Mouse (Mus musculus): Measurements from ENCODE around the gene Tnik. TPM values are rescaled to one million over a fixed set of nuclear protein-coding genes. Genes with fewer than 3 reads are reported as not detected.

Gene Tnik
- polyA plus RNA-seq (2014; fragmentation: Nextera tagmentation; extraction: Ambion mirVana) = 55.7 and 83.6 TPM in 2 replicates

GRCm38 (mm10) chr3:28263002-28263947 is at the start of gene Tnik:
Tnik (plus strand) TSS chr3:28263214.
- Histone ChIP-seq H3K4me1 (ENCODE audit: control insufficient read depth, insufficient read depth, low read length) (peaks cover 23% of the 10 kb centered on the region), H3K9me3 (replicated peaks; ENCODE audit: control insufficient read depth, low read length) (no peaks in the 10 kb centered on the region), H3K27ac (ENCODE audit: low read depth, low read length) (peak within 1 kb of the TSS; percentile 93), H3K4me3 (ENCODE audit: low read depth, low read length) (peak within 1 kb of the TSS; percentile 79), H3K27me3 (replicated peaks; ENCODE audit: control insufficient read depth, insufficient read depth, low read length) (0 out of 2 replicates have a peak, but pooled peaks cover 2% of the 10 kb centered on the region), H3K36me3 (ENCODE audit: control insufficient read depth, insufficient read depth, low read length) (no peaks in the 10 kb centered on the region), H3K4me2 (ENCODE audit: low read length) (peak within 1 kb of the TSS; percentile 67), H3K9ac (ENCODE audit: low read length) (peak within 1 kb of the TSS; percentile 92)
- DNase-seq (ENCODE audit: low spot score) (peak; percentile 93), ATAC-seq (peak; percentile 90)
- 0% methylated on average over 58 of the region's 59 CpGs for WGBS

DNA sequence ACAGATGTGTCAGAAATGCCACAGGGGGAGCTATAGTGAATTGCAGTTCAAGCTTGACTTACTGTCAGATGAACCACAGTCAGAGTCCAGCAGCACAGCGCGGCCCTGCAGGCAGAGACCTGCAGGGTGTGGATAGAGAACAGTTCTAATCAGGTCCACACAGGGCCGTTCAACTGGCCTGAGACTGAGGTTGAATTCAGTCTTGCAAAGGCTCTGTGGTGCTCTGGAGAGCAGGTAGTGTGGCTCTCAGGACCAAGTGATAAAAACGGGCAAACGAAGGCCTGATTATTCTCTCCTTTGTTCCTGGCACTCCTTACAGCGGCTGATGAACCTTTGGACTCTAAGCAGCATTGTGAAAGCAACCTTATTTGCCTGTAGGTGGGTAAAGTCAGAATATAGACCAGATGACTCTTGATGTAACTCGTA is 48.1 kb upstream of the Tnik start:
- Histone ChIP-seq H3K27ac (ENCODE audit: low read depth, low read length) (no peak overlapping the region), H3K4me3 (ENCODE audit: low read depth, low read length) (no peak overlapping the region), H3K4me2 (ENCODE audit: low read length) (no peak overlapping the region), H3K27me3 (replicated peaks; ENCODE audit: control insufficient read depth, insufficient read depth, low read length) (no peaks in the 10 kb centered on the region), H3K9me3 (replicated peaks; ENCODE audit: control insufficient read depth, low read length) (no peaks in the 10 kb centered on the region), H3K9ac (ENCODE audit: low read length) (no peak overlapping the region), H3K36me3 (ENCODE audit: control insufficient read depth, insufficient read depth, low read length) (no peaks in the 10 kb centered on the region), H3K4me1 (ENCODE audit: control insufficient read depth, insufficient read depth, low read length) (no peaks in the 10 kb centered on the region)
- WGBS = 83% methylated on average over 7 of the region's 7 CpGs
- no peak for DNase-seq (ENCODE audit: low spot score)
- no peak for ATAC-seq

GRCm38 (mm10) chr3:28217001-28217400 is 46.0 kb upstream of the Tnik start:
- DNase-seq (ENCODE audit: low spot score) = no peak
- Histone ChIP-seq H3K4me1 (ENCODE audit: control insufficient read depth, insufficient read depth, low read length) (no peaks in the 10 kb centered on the region), H3K4me3 (ENCODE audit: low read depth, low read length) (no peak overlapping the region), H3K27me3 (replicated peaks; ENCODE audit: control insufficient read depth, insufficient read depth, low read length) (no peaks in the 10 kb centered on the region), H3K36me3 (ENCODE audit: control insufficient read depth, insufficient read depth, low read length) (no peaks in the 10 kb centered on the region), H3K4me2 (ENCODE audit: low read length) (no peak overlapping the region), H3K27ac (ENCODE audit: low read depth, low read length) (no peak overlapping the region), H3K9ac (ENCODE audit: low read length) (no peak overlapping the region), H3K9me3 (replicated peaks; ENCODE audit: control insufficient read depth, low read length) (no peaks in the 10 kb centered on the region)
- ATAC-seq = no peak
- WGBS = 15% methylated on average over 5 of the region's 5 CpGs

DNA sequence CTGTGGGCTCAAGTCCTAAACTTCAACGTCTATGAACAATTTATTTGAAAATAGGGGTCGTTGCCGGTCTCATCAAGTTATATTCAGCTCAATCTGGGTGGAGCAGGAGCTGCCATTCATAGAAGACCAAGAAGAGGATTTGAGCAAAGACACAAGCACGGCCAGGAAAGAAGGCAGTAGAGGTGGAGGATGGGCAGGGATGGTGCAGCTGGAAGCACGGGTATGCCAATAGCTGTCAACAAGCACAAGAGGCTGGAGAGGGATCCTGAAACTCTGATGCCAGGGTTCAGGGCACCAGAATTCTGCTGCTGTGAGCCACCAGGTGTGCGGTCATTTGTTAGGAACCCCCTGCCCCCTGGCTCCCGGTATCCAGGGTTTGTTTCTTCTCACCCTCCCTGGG is 43.5 kb upstream of the Tnik start:
- WGBS = 91% methylated on average over 7 of the region's 7 CpGs
- ATAC-seq (no peak), DNase-seq (ENCODE audit: low spot score) (no peak)
- H3K27ac ChIP-seq (ENCODE audit: low read depth, low read length) = no peak overlapping the region
- peaks cover 5% of the 10 kb centered on the region; the same call in 1 of the 2 replicates for H3K4me1 ChIP-seq (ENCODE audit: control insufficient read depth, insufficient read depth, low read length)
- no peak overlapping the region for H3K9ac ChIP-seq (ENCODE audit: low read length)
- no peaks in the 10 kb centered on the region for H3K9me3 ChIP-seq (replicated peaks; ENCODE audit: control insufficient read depth, low read length)
- H3K4me3 ChIP-seq (ENCODE audit: low read depth, low read length) = no peak overlapping the region
- H3K36me3 ChIP-seq (ENCODE audit: control insufficient read depth, insufficient read depth, low read length) = no peaks in the 10 kb centered on the region
- no peak overlapping the region for H3K4me2 ChIP-seq (ENCODE audit: low read length)
- H3K27me3 ChIP-seq (replicated peaks; ENCODE audit: control insufficient read depth, insufficient read depth, low read length) = no peaks in the 10 kb centered on the region

GRCm38 (mm10) chr3:28219964-28220363 is 43.0 kb upstream of the Tnik start:
- WGBS = 89% methylated on average over 3 of the region's 3 CpGs
- ATAC-seq = no peak

GRCm38 (mm10) chr3:28224437-28225356 is 38.3 kb upstream of the Tnik start:
- Histone ChIP-seq H3K36me3 (ENCODE audit: control insufficient read depth, insufficient read depth, low read length) (no peaks in the 10 kb centered on the region), H3K27ac (ENCODE audit: low read depth, low read length) (peak overlapping the region; percentile 58; the same call in 1 of the 2 replicates), H3K9me3 (replicated peaks; ENCODE audit: control insufficient read depth, low read length) (no peaks in the 10 kb centered on the region), H3K9ac (ENCODE audit: low read length) (no peak overlapping the region), H3K4me2 (ENCODE audit: low read length) (no peak overlapping the region), H3K27me3 (replicated peaks; ENCODE audit: control insufficient read depth, insufficient read depth, low read length) (no peaks in the 10 kb centered on the region), H3K4me1 (ENCODE audit: control insufficient read depth, insufficient read depth, low read length) (peaks cover 12% of the 10 kb centered on the region), H3K4me3 (ENCODE audit: low read depth, low read length) (no peak overlapping the region)
- 26% methylated on average over 15 of the region's 15 CpGs for WGBS
- DNase-seq (ENCODE audit: low spot score) (peak; percentile 77), ATAC-seq (peak; percentile 87)

More at GRCm38 (mm10) chr3:28219964-28220363, 43.0 kb upstream of the Tnik start:
- H3K4me3 ChIP-seq (ENCODE audit: low read depth, low read length) = no peak overlapping the region
- peaks cover 6% of the 10 kb centered on the region; the same call in 1 of the 2 replicates for H3K4me1 ChIP-seq (ENCODE audit: control insufficient read depth, insufficient read depth, low read length)
- H3K9ac ChIP-seq (ENCODE audit: low read length) = no peak overlapping the region
- no peak overlapping the region for H3K27ac ChIP-seq (ENCODE audit: low read depth, low read length)
- H3K27me3 ChIP-seq (replicated peaks; ENCODE audit: control insufficient read depth, insufficient read depth, low read length) = no peaks in the 10 kb centered on the region
- DNase-seq (ENCODE audit: low spot score) = no peak
- no peak overlapping the region for H3K4me2 ChIP-seq (ENCODE audit: low read length)
- no peaks in the 10 kb centered on the region for H3K36me3 ChIP-seq (ENCODE audit: control insufficient read depth, insufficient read depth, low read length)
- H3K9me3 ChIP-seq (replicated peaks; ENCODE audit: control insufficient read depth, low read length) = no peaks in the 10 kb centered on the region

DNA sequence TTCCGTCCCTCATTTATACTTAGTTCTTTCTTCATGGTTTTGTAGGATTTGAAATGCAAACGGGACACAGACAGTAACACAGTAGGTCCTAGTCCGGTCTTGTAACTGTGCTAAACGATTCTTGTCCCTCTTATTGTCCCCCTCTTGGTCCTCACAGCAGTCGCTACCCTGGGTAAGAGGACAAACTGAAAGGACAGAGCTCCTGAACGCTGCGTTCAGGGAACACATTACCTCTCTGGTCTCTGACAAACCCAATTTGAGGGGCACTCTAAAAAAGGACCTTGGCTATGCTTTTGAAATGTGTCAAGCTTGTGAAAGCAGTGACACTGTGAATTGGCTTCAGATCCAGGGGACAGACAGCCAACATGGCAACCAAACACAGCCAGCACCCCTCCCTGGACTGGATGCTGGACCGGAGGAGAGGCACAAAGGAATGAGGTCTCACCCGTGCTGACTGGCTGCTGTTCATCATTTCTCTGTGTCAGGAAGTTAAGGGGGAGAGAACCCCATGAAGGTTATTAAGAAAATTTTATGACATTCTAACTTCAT is 37.6 kb upstream of the Tnik start:
- DNase-seq (ENCODE audit: low spot score) = peak; percentile 44
- Histone ChIP-seq H3K27ac (ENCODE audit: low read depth, low read length) (peak overlapping the region; percentile 58; the same call in 1 of the 2 replicates), H3K4me3 (ENCODE audit: low read depth, low read length) (no peak overlapping the region), H3K4me1 (ENCODE audit: control insufficient read depth, insufficient read depth, low read length) (peaks cover 12% of the 10 kb centered on the region), H3K9me3 (replicated peaks; ENCODE audit: control insufficient read depth, low read length) (no peaks in the 10 kb centered on the region), H3K36me3 (ENCODE audit: control insufficient read depth, insufficient read depth, low read length) (no peaks in the 10 kb centered on the region), H3K9ac (ENCODE audit: low read length) (no peak overlapping the region), H3K27me3 (replicated peaks; ENCODE audit: control insufficient read depth, insufficient read depth, low read length) (no peaks in the 10 kb centered on the region), H3K4me2 (ENCODE audit: low read length) (no peak overlapping the region)
- 39% methylated on average over 9 of the region's 9 CpGs for WGBS
- ATAC-seq = peak; percentile 25; the same call in 1 of the 2 replicates

DNA sequence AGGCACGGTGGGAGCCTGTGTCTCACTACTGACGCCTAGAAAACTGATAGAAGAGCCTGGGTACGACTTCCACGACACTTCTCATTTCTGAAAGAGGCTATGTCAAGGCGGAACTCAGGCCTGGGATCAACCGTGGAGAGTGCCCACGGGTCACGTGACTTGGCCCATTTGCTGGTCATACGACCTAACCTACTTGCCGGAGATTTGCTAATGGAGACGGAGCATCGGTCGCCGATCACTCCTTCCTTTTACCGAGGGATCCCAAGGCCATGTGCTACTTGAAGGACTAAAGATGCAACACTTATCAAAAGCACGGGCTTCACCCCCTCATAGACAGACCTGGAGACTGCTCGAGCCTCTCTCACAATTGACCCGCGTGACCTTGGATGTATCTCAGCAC is 36.8 kb upstream of the Tnik start:
- Histone ChIP-seq H3K27me3 (replicated peaks; ENCODE audit: control insufficient read depth, insufficient read depth, low read length) (no peaks in the 10 kb centered on the region), H3K9ac (ENCODE audit: low read length) (no peak overlapping the region), H3K36me3 (ENCODE audit: control insufficient read depth, insufficient read depth, low read length) (no peaks in the 10 kb centered on the region), H3K9me3 (replicated peaks; ENCODE audit: control insufficient read depth, low read length) (no peaks in the 10 kb centered on the region), H3K4me2 (ENCODE audit: low read length) (no peak overlapping the region), H3K4me3 (ENCODE audit: low read depth, low read length) (no peak overlapping the region), H3K4me1 (ENCODE audit: control insufficient read depth, insufficient read depth, low read length) (peaks cover 12% of the 10 kb centered on the region), H3K27ac (ENCODE audit: low read depth, low read length) (no peak overlapping the region)
- 91% methylated on average over 19 of the region's 19 CpGs for WGBS
- ATAC-seq (no peak), DNase-seq (ENCODE audit: low spot score) (no peak)
